Mouse (Mus musculus) testis, postnatal 10 days (tissue): ENCODE data around the gene 9030624G23Rik.
A peak's percentile ranks its signal among the peaks of the same experiment; 100 is the strongest.
"Not testable (repeated sequence)": the region's sequence is repeated elsewhere in the genome, so short reads cannot be mapped to it uniquely, and the experiment has no call there.

Experiments
- DNase-seq: peaks from one replicate; pipeline ENCODE4 v3.0.0; 2021; ENCODE audit warnings: low spot score

The 9030624G23Rik gene

DNA sequence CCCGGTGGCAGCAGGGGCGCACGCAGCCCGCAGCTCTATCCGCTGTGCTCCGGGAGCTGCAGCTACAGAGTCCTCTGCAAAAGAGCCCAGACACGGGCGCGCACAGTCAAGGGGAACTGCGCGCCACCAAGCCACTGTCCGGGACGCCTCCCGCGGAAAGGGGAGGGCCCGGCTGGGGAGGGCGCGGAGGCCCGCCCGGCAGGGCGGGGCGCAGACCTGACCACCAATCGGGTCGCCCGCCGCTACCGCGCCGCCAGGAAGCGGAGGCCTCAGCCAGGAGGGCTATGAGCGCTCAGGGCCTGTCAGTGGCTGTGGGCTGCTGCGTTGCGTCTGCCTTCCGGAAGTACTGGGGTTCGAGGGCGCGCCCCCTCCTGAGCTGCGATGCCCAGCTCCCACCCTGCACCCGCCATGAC is at the start of gene 9030624G23Rik:
Gene 9030624G23Rik, minus strand, starts transcription at position 139 of the 413 bp plus-strand sequence.
- peak; percentile 68 for DNase-seq

DNA sequence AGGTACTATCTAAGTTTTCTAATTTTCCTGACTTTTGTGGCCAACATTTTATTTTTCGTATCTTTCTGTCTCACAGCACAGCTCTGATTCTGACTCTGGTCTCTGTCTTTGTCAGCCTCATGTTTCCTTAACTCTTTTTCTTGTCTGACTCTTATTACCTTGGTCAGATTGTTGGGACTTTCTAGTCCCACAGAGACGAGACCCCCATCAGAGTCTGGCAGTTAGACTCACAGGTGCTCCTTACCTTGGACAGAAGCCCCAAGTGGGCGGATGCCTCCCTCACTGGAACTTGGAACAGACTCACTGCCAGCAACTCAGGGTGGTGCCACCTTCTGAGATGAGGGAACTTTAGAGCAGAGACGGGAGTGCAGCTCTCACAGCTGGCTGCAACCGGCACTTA is 13.9 kb downstream of the 9030624G23Rik start:
- not testable (repeated sequence) for DNase-seq
